Mouse (Mus musculus) B cell, adult 62 days (primary cell): Measurements from ENCODE around the gene Perp. TPM values are rescaled to one million over a fixed set of nuclear protein-coding genes. Genes with fewer than 3 reads are reported as not detected.

Experiments
- total RNA-seq: library from RNA; stranded (reverse); gene quantifications from 4 replicates; pipeline ENCODE4 v1.2.4, GENCODE M21; 2023

Perp gene
- 0.48 to 0.79 TPM (median 0.72 TPM) in 4 replicates for total RNA-seq

DNA sequence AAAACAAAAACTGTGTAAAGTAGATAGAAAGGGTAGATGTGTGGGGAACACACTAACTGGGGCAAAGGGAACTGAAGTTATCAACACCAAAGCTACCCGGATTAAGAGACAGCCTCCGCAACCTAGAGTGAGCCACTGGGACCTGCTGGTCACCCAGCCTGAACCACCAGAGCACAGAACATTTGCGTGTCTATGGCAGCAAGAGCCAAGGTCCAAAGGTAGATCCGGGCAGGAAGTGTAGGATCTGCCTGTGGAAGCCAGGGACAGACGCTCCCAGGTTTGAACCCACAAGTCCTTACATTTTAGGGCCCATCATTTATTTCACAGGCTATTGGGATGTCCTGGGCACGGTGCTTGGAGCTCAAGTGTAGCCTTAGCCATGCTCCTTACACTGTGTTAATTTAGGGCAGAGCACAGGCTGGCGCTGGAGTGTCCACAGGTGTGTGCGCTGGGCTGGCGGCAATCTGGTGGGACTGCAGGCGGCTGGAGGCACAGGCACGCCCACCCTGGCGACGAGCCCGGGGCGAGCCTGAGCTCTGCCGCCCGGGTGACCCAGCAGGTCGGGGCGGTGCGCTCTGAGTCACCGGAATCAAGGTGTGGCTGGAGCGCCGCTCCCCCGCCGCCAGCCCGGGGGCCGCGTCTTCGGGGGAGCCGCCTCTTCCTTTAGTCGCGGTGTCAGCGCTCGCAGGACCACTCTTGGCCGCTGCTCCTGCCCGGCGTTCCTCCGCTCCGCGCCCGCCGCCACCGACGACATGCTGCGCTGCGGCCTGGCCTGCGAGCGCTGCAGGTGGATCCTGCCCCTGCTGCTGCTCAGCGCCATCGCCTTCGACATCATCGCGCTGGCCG is at the start of gene Perp:
Gene Perp, plus strand, starts transcription at position 580 of the 846 bp plus-strand sequence.

Other genes starting within 250 kb of the Perp start
- gene Arfgef3, start 101.1 kb upstream of the Perp start, total RNA-seq: not detected in 4 replicates
- gene Gm4922, start 58.2 kb upstream of the Perp start, total RNA-seq: not detected in 4 replicates
- gene Tnfaip3, start 170.6 kb downstream of the Perp start, total RNA-seq: 737 to 903 TPM (median 851 TPM) in 4 replicates